ENCODE assay signal across 8 mouse cellular contexts in the genomic region with DNA sequence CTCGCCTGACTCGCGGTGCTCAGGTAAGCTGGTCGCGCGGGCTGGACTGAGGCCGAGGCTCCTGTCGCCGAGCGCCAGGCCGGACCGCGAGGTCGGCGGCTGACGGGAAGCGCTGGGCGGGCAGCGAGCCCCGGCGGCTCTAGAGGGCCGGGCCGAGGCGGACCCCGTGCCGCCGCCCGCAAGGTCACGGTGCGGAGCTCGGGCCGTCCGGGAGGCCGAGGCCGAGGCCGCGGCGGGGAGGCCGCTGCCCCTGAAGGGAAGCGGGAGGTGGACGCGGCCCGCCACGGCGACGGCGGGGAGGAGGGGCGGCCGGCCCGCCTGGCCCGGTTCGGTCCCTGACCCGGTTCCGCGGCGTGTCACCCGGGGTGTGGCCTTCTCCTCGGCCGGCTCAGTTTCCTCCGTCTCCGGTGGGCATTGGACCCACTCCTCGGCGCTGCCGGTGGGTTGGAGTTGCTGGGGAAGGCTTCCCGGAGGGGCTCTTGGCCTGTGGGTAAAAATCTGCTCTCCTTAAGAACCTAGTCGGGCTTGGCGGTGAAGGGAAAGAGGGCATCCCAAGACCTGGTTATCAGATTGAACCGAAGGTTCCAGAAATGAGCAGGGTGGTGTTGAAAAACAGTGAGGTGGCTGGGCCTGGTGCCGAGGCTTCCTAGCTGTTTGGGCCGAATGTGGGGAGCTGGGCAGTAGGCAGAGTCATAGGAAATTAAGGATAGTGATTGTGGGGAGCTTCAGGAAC. TPM values are rescaled to one million over a fixed set of nuclear protein-coding genes. Genes with fewer than 3 reads are reported as not detected.
DNase-seq lines count a peak whose midpoint lies in the region; ATAC-seq and TF ChIP-seq lines count a peak whose summit lies in the region.

No protein-coding gene starts in this region.

- H3K79me2 ChIP-seq in C2C12 (ENCODE audit: control insufficient read depth, insufficient read depth) (peaks cover 63% of the 10 kb centered on the region), macrophage (ENCODE audit: inconsistent target) (peaks cover 47% of the 10 kb centered on the region)
- H3K79me2 ChIP-seq in heart, adult 2 months (replicated peaks; ENCODE audit: control insufficient read depth, insufficient read depth, low read length), result peaks cover 6% of the 10 kb centered on the region

- H3ac ChIP-seq in C2C12 (ENCODE audit: control insufficient read depth, insufficient read length, low read depth), result peak overlapping the region; percentile 96

- no peaks in the 10 kb centered on the region for H3K9me3 ChIP-seq in G1E (replicated peaks)
- no peaks in the 10 kb centered on the region for H3K9me3 ChIP-seq in kidney, embryonic 14.5 days (ENCODE audit: control insufficient read depth, low read length)
- H3K9me3 ChIP-seq in stomach, embryonic 14.5 days (ENCODE audit: control insufficient read depth, low read depth, low read length), result no peaks in the 10 kb centered on the region

- peaks cover 50% of the 10 kb centered on the region for H3K79me3 ChIP-seq in C2C12 (ENCODE audit: low read depth)

- no peak for ATAC-seq in G1E (ENCODE audit: extremely low read depth, insufficient number of reproducible peaks, low FRiP score, poor library complexity, severe bottlenecking)
- ATAC-seq in kidney, embryonic 14.5 days (ENCODE audit: low FRiP score, low TSS enrichment), result no peak
- no peak; the same call in 1 of the 2 replicates for ATAC-seq in stomach, embryonic 14.5 days (ENCODE audit: insufficient number of reproducible peaks, insufficient read depth, low FRiP score, low read depth)
- no peak for ATAC-seq in monocyte, adult 5-6 weeks (replicated peaks; ENCODE audit: insufficient number of reproducible peaks, low FRiP score, low TSS enrichment, poor library complexity, severe bottlenecking)

- H3K27me3 ChIP-seq in C2C12 (ENCODE audit: control insufficient read depth, insufficient read depth, insufficient read length), result no peaks in the 10 kb centered on the region
- peaks cover 3% of the 10 kb centered on the region; the same call in 1 of the 2 replicates for H3K27me3 ChIP-seq in G1E (ENCODE audit: insufficient read depth, low read length)
- H3K27me3 ChIP-seq in heart, adult 2 months (ENCODE audit: control insufficient read depth, insufficient read depth, low read length), result no peaks in the 10 kb centered on the region
- no peaks in the 10 kb centered on the region for H3K27me3 ChIP-seq in kidney, embryonic 14.5 days (ENCODE audit: control insufficient read depth, insufficient read depth, low read length)
- no peaks in the 10 kb centered on the region for H3K27me3 ChIP-seq in stomach, embryonic 14.5 days (ENCODE audit: control insufficient read depth, insufficient read depth, low read length)

- under 1% methylated on average over 67 of the region's 70 CpGs for WGBS in heart, adult 2 months
- under 1% methylated on average over 56 of the region's 70 CpGs for WGBS in kidney, embryonic 14.5 days
- WGBS in macrophage (ENCODE audit: missing documents), result 1% methylated on average over 69 of the region's 70 CpGs
- WGBS in stomach, embryonic 14.5 days, result 1% methylated on average over 66 of the region's 70 CpGs

- TF ChIP-seq CTCF in C2C12 (IDR thresholded peaks at IDR 0.05; ENCODE audit: control insufficient read depth, insufficient read depth, insufficient read length) (no peak), G1E (IDR thresholded peaks at IDR 0.05; ENCODE audit: low read depth, low read length) (no peak)
- no peak for TF ChIP-seq CTCF in heart, adult 2 months (IDR thresholded peaks at IDR 0.05)

- peaks cover 13% of the 10 kb centered on the region for H3K36me3 ChIP-seq in C2C12 (ENCODE audit: control insufficient read depth, insufficient read depth)
- peaks cover 30% of the 10 kb centered on the region for H3K36me3 ChIP-seq in G1E (replicated peaks)
- peaks cover 4% of the 10 kb centered on the region; the same call in 1 of the 2 replicates for H3K36me3 ChIP-seq in heart, adult 2 months (ENCODE audit: control insufficient read depth, insufficient read depth, low read length)
- H3K36me3 ChIP-seq in kidney, embryonic 14.5 days (ENCODE audit: control insufficient read depth, insufficient read depth, low read length), result 0 out of 2 replicates have a peak, but pooled peaks cover 3% of the 10 kb centered on the region
- no peaks in the 10 kb centered on the region; the same call in 1 of the 2 replicates for H3K36me3 ChIP-seq in macrophage (ENCODE audit: inconsistent target)
- no peaks in the 10 kb centered on the region for H3K36me3 ChIP-seq in stomach, embryonic 14.5 days (ENCODE audit: control insufficient read depth, insufficient read depth, low read length)

- no peak for TF ChIP-seq EP300 in heart, adult 2 months (IDR thresholded peaks at IDR 0.05; ENCODE audit: insufficient read depth, low read depth, low read length)

- H3K27ac ChIP-seq in heart, adult 2 months, result peak overlapping the region; percentile 86
- peak overlapping the region; percentile 78 for H3K27ac ChIP-seq in kidney, embryonic 14.5 days (ENCODE audit: low read depth, low read length)
- H3K27ac ChIP-seq in macrophage, result peak overlapping the region; percentile 85
- H3K27ac ChIP-seq in stomach, embryonic 14.5 days (ENCODE audit: low read length), result peak overlapping the region; percentile 76

- no peak for TF ChIP-seq POLR2A in heart, adult 2 months (IDR thresholded peaks at IDR 0.05; ENCODE audit: insufficient read depth, low read depth, low read length)

- peak overlapping the region; percentile 72 for H3K4me2 ChIP-seq in kidney, embryonic 14.5 days (replicated peaks; ENCODE audit: low read depth, low read length)
- peak overlapping the region; percentile 77 for H3K4me2 ChIP-seq in stomach, embryonic 14.5 days (replicated peaks; ENCODE audit: low read depth, low read length)

- H3K4me1 ChIP-seq in G1E (ENCODE audit: insufficient read depth, low read depth, low read length), result peaks cover 56% of the 10 kb centered on the region
- peaks cover 7% of the 10 kb centered on the region for H3K4me1 ChIP-seq in heart, adult 2 months (ENCODE audit: control insufficient read depth, insufficient read depth, low read length)
- peaks cover 16% of the 10 kb centered on the region for H3K4me1 ChIP-seq in kidney, embryonic 14.5 days (ENCODE audit: control insufficient read depth, insufficient read depth, low read length)
- H3K4me1 ChIP-seq in stomach, embryonic 14.5 days (ENCODE audit: control insufficient read depth, insufficient read depth, low read length), result peaks cover 29% of the 10 kb centered on the region

- intact Hi-C loops in heart, adult 2 months (cut with DNase I), result loop anchor here (1.0 kb wide), 1 partner anchor 48 kb away; a partner anchor contains a TSS

- peak overlapping the region; percentile 93 for H3K9ac ChIP-seq in heart, adult 2 months (ENCODE audit: low read depth, low read length)
- peak overlapping the region; percentile 97 for H3K9ac ChIP-seq in kidney, embryonic 14.5 days (ENCODE audit: low read depth, low read length)
- H3K9ac ChIP-seq in stomach, embryonic 14.5 days (replicated peaks; ENCODE audit: low read depth, low read length), result peak overlapping the region; percentile 96

- H3K4me3 ChIP-seq in C2C12 (ENCODE audit: insufficient read depth, poor library complexity, severe bottlenecking) (peak overlapping the region; percentile 88), G1E (ENCODE audit: low read depth, low read length) (peak overlapping the region; percentile 91), macrophage (ENCODE audit: inconsistent target) (peak overlapping the region; percentile 82)
- H3K4me3 ChIP-seq in heart, adult 2 months, result peak overlapping the region; percentile 91
- peak overlapping the region; percentile 99 for H3K4me3 ChIP-seq in kidney, embryonic 14.5 days (ENCODE audit: low read length)
- peak overlapping the region; percentile 99 for H3K4me3 ChIP-seq in stomach, embryonic 14.5 days (ENCODE audit: low read depth, low read length)

- no peak for DNase-seq in G1E (ENCODE audit: low spot score)
- peak; percentile 57 for DNase-seq in cerebellum, adult 9-11 months
- DNase-seq in heart, adult 2 months, result peak in 1 of 2 experiments; percentile 64

TF ChIP-seq in C2C12, 6 proteins besides CTCF, POLR2A, EP300 and RAD21 (continues in another document):
- no peak for TF ChIP-seq CEBPB (IDR thresholded peaks at IDR 0.05; ENCODE audit: low read depth)
- TF ChIP-seq USF1 (IDR thresholded peaks at IDR 0.05; ENCODE audit: low read depth), result no peak
- no peak for TF ChIP-seq FOSL1 (IDR thresholded peaks at IDR 0.05; ENCODE audit: insufficient read depth, low read length, poor library complexity, severe bottlenecking)
- TF ChIP-seq MYOG (IDR thresholded peaks at IDR 0.05; ENCODE audit: control insufficient read depth, extremely low read depth, insufficient read length), result no peak

RNA-seq across cellular contexts. Expression of a gene that starts 0.5 kb away (rescaled TPM):
- polyA plus RNA-seq in C2C12 (2012; fragmentation: generic; extraction: Trizol), result 71.0 TPM
- total RNA-seq in G1E (2014; fragmentation: Nextera tagmentation), result 85.6 and 90.7 TPM in 2 replicates
- total RNA-seq in G1E (2017), result 52.9 and 61.3 TPM in 2 replicates
- 11.9 and 16.6 TPM in 2 replicates for polyA plus RNA-seq in G1E (2012)
- 10 to 100 TPM; 43.1 to 48.1 TPM for total RNA-seq in heart, adult 2 months (2021)
- 39.4 and 62.5 TPM in 2 replicates for polyA plus RNA-seq in heart, adult 2 months (2012; rRNA removed)
- polyA plus RNA-seq in kidney, embryonic 14.5 days (2014; fragmentation: Nextera tagmentation; extraction: Ambion mirVana), result 72.4 and 80.5 TPM in 2 replicates
- 100 to 1,000 TPM; 185 to 808 (median 305) TPM for total RNA-seq in macrophage (2018; cell fraction: chromatin; rRNA removed)
- total RNA-seq in macrophage (2018; cell fraction: cytosol; rRNA removed), result 100 to 1,000 TPM in 14 of 26 experiments, 10 to 100 TPM in 12; 74.8 to 226 (median 103) TPM
- total RNA-seq in macrophage (2018; cell fraction: nucleus; rRNA removed), result 100 to 1,000 TPM; 103 to 566 (median 169) TPM
- 70.3 to 99.4 TPM (median 73.8 TPM) in 3 replicates for polyA plus RNA-seq in macrophage (2018)
- polyA plus RNA-seq in stomach, embryonic 14.5 days (2014; fragmentation: Nextera tagmentation; extraction: Ambion mirVana), result 67.1 and 73.3 TPM in 2 replicates
- total RNA-seq in monocyte, adult 5-6 weeks (2017), result 75.0 to 85.6 TPM (median 83.2 TPM) in 3 replicates

RNA-seq across cellular contexts. Expression of a gene that starts 47.6 kb away (rescaled TPM):
- 10.2 TPM for polyA plus RNA-seq in C2C12 (2012; fragmentation: generic; extraction: Trizol)
- 16.0 and 16.6 TPM in 2 replicates for total RNA-seq in G1E (2014; fragmentation: Nextera tagmentation)
- total RNA-seq in G1E (2017), result 8.1 and 10.5 TPM in 2 replicates
- polyA plus RNA-seq in G1E (2012), result 9.5 and 10.1 TPM in 2 replicates
- 10 to 100 TPM; 17.0 to 19.2 TPM for total RNA-seq in heart, adult 2 months (2021)
- polyA plus RNA-seq in heart, adult 2 months (2012; rRNA removed), result 14.4 and 18.3 TPM in 2 replicates
- polyA plus RNA-seq in kidney, embryonic 14.5 days (2014; fragmentation: Nextera tagmentation; extraction: Ambion mirVana), result 11.4 and 15.3 TPM in 2 replicates
- 100 to 1,000 TPM in 15 of 26 experiments, 10 to 100 TPM in 11; 44.5 to 174 (median 110) TPM for total RNA-seq in macrophage (2018; cell fraction: chromatin; rRNA removed)
- 10 to 100 TPM; 45.3 to 87.4 (median 68.4) TPM for total RNA-seq in macrophage (2018; cell fraction: cytosol; rRNA removed)
- total RNA-seq in macrophage (2018; cell fraction: nucleus; rRNA removed), result 100 to 1,000 TPM in 1 of 26 experiments, 10 to 100 TPM in 25; 30.3 to 115 (median 71.1) TPM
- 58.6 to 82.9 TPM (median 66.5 TPM) in 3 replicates for polyA plus RNA-seq in macrophage (2018)
- polyA plus RNA-seq in stomach, embryonic 14.5 days (2014; fragmentation: Nextera tagmentation; extraction: Ambion mirVana), result 10.7 and 13.7 TPM in 2 replicates
- 18.4 to 25.4 TPM (median 25.1 TPM) in 3 replicates for total RNA-seq in monocyte, adult 5-6 weeks (2017)
